Mouse (Mus musculus) gastrocnemius, postnatal 10 days (tissue): ENCODE measurements at regions not wholly inside any gene's neighbourhood (a gene's known extent, or its start where the extent isn't known, plus 50 kb on each side); places are given as distances from the start of the nearest gene placed in this dataset.

Source experiments
- DNase-seq: peaks from one replicate; pipeline ENCODE4 v3.0.0; 2021; ENCODE audit warnings: mixed read lengths

GRCm38 (mm10) chr8:109155489-109155888 lies 338.3 kb upstream of the Pmfbp1 start:
- DNase-seq = peak; percentile 73

GRCm38 (mm10) chr8:109156016-109156415 lies 337.8 kb upstream of the Pmfbp1 start:
- DNase-seq = peak; percentile 8

- no peak for DNase-seq
Observed at GRCm38 (mm10) chr8:109172701-109173100, 321.1 kb upstream of the Pmfbp1 start.

GRCm38 (mm10) chr8:109185558-109186198 lies 308.1 kb upstream of the Pmfbp1 start:
- DNase-seq = peak; percentile 60

- no peak for DNase-seq
Observed at GRCm38 (mm10) chr8:109187617-109188016, 306.2 kb upstream of the Pmfbp1 start.

- DNase-seq = no peak
Observed at GRCm38 (mm10) chr8:109214247-109214646, 279.6 kb upstream of the Pmfbp1 start.

DNA sequence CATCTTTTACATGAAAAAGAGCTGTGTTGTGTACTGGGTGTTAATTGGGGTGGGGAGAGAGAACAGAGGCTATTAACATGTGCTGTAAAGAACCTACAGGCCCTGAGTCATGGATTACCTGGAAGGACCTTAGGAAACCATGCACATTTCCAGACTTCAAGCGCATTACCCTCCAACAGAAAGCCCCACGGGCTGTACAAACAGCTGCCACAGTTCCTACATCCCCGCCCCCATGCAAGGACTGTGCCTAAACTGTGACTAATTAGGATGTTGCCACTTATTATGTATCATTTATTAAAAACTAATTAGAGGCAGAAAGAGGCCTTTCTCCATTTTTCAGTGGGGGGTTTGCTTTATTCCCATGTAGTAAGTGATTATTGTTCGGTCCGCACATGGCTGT lies 277.5 kb upstream of the Pmfbp1 start:
- no peak for DNase-seq

- DNase-seq = no peak
Observed at GRCm38 (mm10) chr8:109217326-109217725, 276.5 kb upstream of the Pmfbp1 start.

GRCm38 (mm10) chr8:109232281-109233234 lies 261.3 kb upstream of the Pmfbp1 start:
- no peak for DNase-seq

GRCm38 (mm10) chr8:109245526-109245925 lies 248.3 kb upstream of the Pmfbp1 start:
- DNase-seq = no peak

- DNase-seq = no peak
Observed at GRCm38 (mm10) chr8:109247875-109248274, 246.0 kb upstream of the Pmfbp1 start.

DNA sequence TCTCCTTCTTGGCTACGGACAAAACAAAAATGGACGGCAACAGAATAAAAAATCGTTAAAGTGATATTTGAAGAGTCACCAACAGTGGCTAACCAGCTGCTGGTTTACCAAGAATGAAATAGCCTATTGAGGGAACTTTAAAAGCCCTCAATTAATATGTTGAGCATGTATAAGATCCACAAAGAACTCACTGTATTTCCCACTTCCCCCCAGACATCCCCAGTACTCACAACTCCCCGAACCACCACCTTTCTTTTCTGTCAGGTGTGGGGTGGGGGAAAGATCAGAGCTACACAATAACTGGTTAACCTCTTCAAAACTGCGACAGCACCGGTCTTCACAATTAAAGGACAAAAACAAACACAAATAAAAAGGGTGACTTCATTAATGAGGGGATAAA lies 245.5 kb upstream of the Pmfbp1 start:
- no peak for DNase-seq

- DNase-seq = no peak
Observed at GRCm38 (mm10) chr8:109249256-109249655, 244.6 kb upstream of the Pmfbp1 start.

- no peak for DNase-seq
Observed at GRCm38 (mm10) chr8:109249691-109250090, 244.1 kb upstream of the Pmfbp1 start.

- DNase-seq = no peak
Observed at GRCm38 (mm10) chr8:109250551-109250950, 243.3 kb upstream of the Pmfbp1 start.

- DNase-seq = peak; percentile 40
Observed at GRCm38 (mm10) chr8:109251360-109251798, 242.4 kb upstream of the Pmfbp1 start.

DNA sequence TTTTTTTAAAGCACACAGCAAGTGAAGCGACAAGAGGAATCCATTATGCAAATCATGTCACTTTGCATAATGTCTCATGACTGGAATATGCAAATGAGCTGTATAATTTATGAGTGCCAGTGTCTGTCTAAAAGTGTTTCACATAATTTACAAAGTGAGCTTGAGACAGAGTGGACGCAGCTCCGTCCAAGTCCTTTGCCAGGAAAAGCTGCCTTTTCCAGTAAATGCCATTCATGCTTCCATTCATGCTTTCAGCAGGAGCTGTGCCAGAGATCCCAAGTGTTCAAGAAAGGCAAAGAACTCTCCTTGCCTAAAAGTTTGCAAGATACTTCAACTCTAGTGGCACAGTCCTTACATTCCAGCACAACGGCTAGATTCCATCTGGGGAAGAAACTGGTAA lies 241.4 kb upstream of the Pmfbp1 start:
- no peak for DNase-seq

DNA sequence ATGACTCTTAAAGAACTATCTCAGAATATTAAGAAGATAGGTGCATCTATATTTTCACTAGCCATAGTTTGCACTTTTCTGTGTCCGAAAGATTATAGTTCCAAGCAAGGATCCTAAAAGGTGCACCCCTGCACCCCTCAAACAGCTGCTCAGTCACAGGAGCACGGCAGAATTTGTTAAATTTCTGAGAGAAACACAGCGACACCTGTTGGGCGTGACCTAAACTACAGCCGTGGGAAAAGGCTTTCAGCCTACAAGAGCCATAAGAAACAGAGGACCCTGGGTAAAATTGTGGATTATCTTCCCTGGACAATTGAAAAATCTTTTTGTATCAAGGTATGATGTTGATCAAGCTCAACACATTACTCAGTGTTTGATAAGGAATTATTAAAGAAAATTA lies 214.7 kb upstream of the Pmfbp1 start:
- DNase-seq = peak; percentile 53

- no peak for DNase-seq
Observed at GRCm38 (mm10) chr8:109280540-109280939, 213.3 kb upstream of the Pmfbp1 start.

DNA sequence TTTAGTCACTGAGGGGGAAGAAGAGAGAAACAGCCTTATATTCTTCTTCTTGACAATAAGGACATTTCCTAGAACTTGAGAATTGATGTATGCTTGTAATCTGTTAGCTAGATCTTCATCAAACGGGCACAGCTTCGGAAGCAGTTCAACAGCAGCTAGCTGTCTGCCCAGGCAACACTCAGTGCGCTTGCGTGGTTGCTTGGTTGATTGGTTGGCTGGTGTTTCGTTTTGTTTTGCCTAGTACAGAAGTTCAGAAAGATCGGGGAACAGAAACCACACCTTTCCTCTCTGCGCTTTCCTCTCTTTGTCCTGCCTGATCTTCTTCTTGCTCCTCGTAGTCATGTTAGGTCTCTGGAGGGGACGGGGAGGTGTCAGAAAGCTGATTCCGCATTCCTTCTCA lies 212.2 kb upstream of the Pmfbp1 start:
- DNase-seq = no peak

- DNase-seq = no peak
Observed at GRCm38 (mm10) chr8:109310670-109311386, 183.0 kb upstream of the Pmfbp1 start.

- DNase-seq = no peak
Observed at GRCm38 (mm10) chr8:109311484-109312210, 182.2 kb upstream of the Pmfbp1 start.
